Mouse (Mus musculus): ENCODE results near the gene Sdhd. TPM values are rescaled to one million over a fixed set of nuclear protein-coding genes. Genes with fewer than 3 reads are reported as not detected.

Gene Sdhd
- polyA plus RNA-seq, 1 experiment from 2014 or later: 254 TPM

DNA sequence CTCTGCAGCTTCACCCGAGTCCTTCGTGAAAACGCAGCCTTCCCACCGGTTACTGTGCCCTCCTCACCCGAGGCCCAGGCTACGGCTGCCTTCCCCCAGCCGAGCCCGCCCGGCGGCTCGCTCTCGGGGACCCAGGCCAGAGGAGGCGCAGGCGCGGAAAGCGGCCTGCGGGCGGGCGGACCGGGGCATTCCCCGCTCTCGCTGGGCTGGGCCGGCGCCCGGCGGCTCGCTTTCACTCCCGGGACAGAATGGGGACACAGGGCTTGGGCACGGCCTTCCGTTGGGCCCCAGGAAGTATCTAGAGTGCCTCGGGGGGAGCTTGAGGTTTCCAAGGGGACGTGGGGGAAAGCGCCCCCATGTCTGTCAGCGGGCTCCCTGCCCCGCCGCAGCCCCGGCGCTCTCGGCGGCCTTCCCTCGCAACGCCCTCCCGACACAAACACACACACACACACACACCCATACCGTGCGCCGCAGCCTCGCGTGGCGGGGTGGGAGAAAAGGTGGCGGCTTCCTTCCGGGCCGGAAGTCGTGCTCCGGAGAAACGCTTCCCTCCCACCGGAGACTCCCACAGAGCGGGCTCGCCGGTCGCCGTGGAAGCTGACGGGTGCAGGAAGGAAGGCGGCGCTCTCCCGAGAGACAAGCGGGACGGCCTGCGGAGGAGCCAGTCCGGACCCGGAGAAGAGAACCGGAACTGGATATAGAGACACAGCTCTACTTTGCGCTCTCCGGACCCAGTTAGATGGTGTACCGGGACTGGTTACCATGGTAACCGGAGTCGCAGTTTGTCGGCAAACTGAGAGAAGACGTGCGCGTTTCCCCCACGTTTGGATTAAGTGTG, 13.4 kb upstream of the Sdhd start, which contains the start of the genes Pih1d2 and Nkapd1:
Pih1d2 (plus strand) TSS at position 556 of the 838 bp plus-strand sequence.
Nkapd1 (minus strand) TSS at position 699 of the 838 bp plus-strand sequence.
- WGBS: under 1% methylated on average over 69 of the region's 81 CpGs
- Histone ChIP-seq H3K36me3 (ENCODE audit: control insufficient read depth, insufficient read depth, low read length) (0 out of 2 replicates have a peak, but pooled peaks cover 3% of the 10 kb centered on the region), H3K4me2 (replicated peaks; ENCODE audit: low read depth, low read length) (peak within 1 kb of the TSS; percentile 81), H3K9ac (ENCODE audit: low read depth, low read length) (peak within 1 kb of the TSS; percentile 91), H3K27me3 (ENCODE audit: control insufficient read depth, insufficient read depth, low read length) (no peaks in the 10 kb centered on the region), H3K27ac (ENCODE audit: low read depth, low read length) (peak within 1 kb of the TSS; percentile 90), H3K4me3 (ENCODE audit: low read depth, low read length) (peak within 1 kb of the TSS; percentile 96), H3K9me3 (ENCODE audit: control insufficient read depth, low read length) (no peaks in the 10 kb centered on the region), H3K4me1 (replicated peaks; ENCODE audit: control insufficient read depth, insufficient read depth, low read length) (no peaks in the 10 kb centered on the region)
- peak; percentile 97 for ATAC-seq (ENCODE audit: low FRiP score)
- peak; percentile 93 for DNase-seq (ENCODE audit: low spot score)

DNA sequence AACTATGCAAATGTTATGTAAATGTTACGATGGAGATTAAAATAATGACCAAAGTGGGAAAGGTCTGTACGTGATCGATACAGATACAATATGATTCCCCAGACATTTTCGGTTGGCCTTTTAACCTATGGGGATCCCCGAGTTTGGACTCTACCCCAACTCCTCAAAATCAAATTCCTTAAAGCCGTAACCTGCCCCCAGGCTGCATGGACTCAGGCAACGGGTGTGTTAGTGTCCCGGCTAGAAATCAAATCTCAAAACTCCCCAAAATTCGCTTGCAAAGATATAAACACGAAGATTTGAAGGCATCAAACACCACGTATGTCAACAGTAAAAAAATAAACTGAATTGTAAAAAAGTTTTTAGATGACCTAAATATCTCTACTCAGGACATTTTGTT, 12.5 kb upstream of the Sdhd start:
- no peak for ATAC-seq (ENCODE audit: low FRiP score)
- Histone ChIP-seq H3K27me3 (ENCODE audit: control insufficient read depth, insufficient read depth, low read length) (no peaks in the 10 kb centered on the region), H3K4me1 (replicated peaks; ENCODE audit: control insufficient read depth, insufficient read depth, low read length) (no peaks in the 10 kb centered on the region), H3K36me3 (ENCODE audit: control insufficient read depth, insufficient read depth, low read length) (0 out of 2 replicates have a peak, but pooled peaks cover 3% of the 10 kb centered on the region), H3K27ac (ENCODE audit: low read depth, low read length) (no peak overlapping the region), H3K4me3 (ENCODE audit: low read depth, low read length) (peak overlapping the region; percentile 96), H3K4me2 (replicated peaks; ENCODE audit: low read depth, low read length) (peak overlapping the region; percentile 81), H3K9me3 (ENCODE audit: control insufficient read depth, low read length) (no peaks in the 10 kb centered on the region), H3K9ac (ENCODE audit: low read depth, low read length) (peak overlapping the region; percentile 91)
- DNase-seq (ENCODE audit: low spot score): no peak
- 44% methylated on average over 11 of the region's 11 CpGs for WGBS

DNA sequence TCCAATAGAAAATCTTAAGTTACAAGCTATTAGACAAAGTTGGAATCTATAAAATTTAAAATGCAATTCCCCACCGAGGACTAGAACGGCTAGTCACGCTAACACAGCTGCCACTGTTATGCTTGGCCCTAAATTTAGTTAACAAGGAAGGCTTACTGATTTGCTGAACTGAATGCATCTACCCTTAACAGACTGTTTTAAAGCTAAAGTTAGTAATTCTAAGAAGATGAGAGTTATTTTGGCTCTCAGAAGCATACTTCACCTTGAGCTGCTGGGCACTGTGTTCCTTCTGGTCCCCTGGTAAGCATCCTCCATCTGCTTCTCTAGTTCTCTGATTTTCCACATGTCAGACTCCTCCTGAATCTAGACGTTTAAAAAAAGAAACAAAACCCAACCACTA, 8.5 kb upstream of the Sdhd start:
- WGBS: 93% methylated on average over 4 of the region's 4 CpGs
- Histone ChIP-seq H3K36me3 (ENCODE audit: control insufficient read depth, insufficient read depth, low read length) (0 out of 2 replicates have a peak, but pooled peaks cover 3% of the 10 kb centered on the region), H3K27ac (ENCODE audit: low read depth, low read length) (no peak overlapping the region), H3K9ac (ENCODE audit: low read depth, low read length) (no peak overlapping the region), H3K4me3 (ENCODE audit: low read depth, low read length) (no peak overlapping the region), H3K4me1 (replicated peaks; ENCODE audit: control insufficient read depth, insufficient read depth, low read length) (no peaks in the 10 kb centered on the region), H3K4me2 (replicated peaks; ENCODE audit: low read depth, low read length) (no peak overlapping the region), H3K27me3 (ENCODE audit: control insufficient read depth, insufficient read depth, low read length) (no peaks in the 10 kb centered on the region), H3K9me3 (ENCODE audit: control insufficient read depth, low read length) (no peaks in the 10 kb centered on the region)
- DNase-seq (ENCODE audit: low spot score) (no peak), ATAC-seq (ENCODE audit: low FRiP score) (no peak)

DNA sequence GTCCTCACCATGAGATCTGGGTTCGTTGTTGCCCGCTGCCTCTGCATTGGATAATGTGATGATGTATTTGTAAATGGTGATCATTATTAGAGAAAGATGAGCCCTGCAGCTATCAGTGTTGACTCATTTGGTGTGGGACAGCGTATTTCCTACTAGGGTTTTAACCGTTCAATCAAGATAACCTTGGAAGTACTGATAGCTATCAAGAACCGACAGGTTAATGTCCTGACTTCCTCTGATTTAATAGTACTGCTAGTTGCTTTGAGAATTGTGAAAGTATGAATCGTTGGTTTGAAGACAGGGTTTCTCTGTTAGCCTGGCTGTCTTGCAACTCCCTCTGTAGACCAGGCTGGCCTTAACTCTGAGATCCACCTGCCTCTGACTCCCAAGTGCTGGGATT, 726 bp upstream of the Sdhd start:
- DNase-seq (ENCODE audit: low spot score): no peak
- no peaks in the 10 kb centered on the region for H3K27me3 ChIP-seq (ENCODE audit: control insufficient read depth, insufficient read depth, low read length)
- peak overlapping the region; percentile 89 for H3K9ac ChIP-seq (ENCODE audit: low read depth, low read length)
- peak overlapping the region; percentile 84 for H3K4me3 ChIP-seq (ENCODE audit: low read depth, low read length)
- H3K27ac ChIP-seq (ENCODE audit: low read depth, low read length): peak overlapping the region; percentile 80
- 5% methylated on average over 6 of the region's 6 CpGs for WGBS
- H3K4me1 ChIP-seq (replicated peaks; ENCODE audit: control insufficient read depth, insufficient read depth, low read length): no peaks in the 10 kb centered on the region
- H3K4me2 ChIP-seq (replicated peaks; ENCODE audit: low read depth, low read length): peak overlapping the region; percentile 55
- no peak for ATAC-seq (ENCODE audit: low FRiP score)
- no peaks in the 10 kb centered on the region for H3K36me3 ChIP-seq (ENCODE audit: control insufficient read depth, insufficient read depth, low read length)
- H3K9me3 ChIP-seq (ENCODE audit: control insufficient read depth, low read length): no peaks in the 10 kb centered on the region

DNA sequence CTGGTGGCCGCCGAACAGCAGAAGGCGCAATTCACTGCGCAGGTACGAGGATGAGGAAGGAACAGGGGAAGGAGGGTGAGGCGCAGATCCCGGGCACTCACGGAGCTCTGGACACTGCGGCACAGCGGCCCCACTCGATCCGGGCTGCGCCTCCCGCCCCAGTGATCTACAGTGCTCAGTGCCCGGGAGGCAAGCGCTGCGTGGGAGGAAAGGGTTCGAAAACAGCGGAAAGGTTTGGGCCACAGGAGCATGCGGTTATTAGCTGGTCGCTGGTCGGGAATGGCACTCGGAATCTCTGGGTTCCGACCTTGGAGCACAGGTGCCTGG, 349 bp upstream of the Sdhd start:
- Histone ChIP-seq H3K4me2 (replicated peaks; ENCODE audit: low read depth, low read length) (peak overlapping the region; percentile 55), H3K9ac (ENCODE audit: low read depth, low read length) (peak overlapping the region; percentile 89), H3K27me3 (ENCODE audit: control insufficient read depth, insufficient read depth, low read length) (no peaks in the 10 kb centered on the region), H3K4me1 (replicated peaks; ENCODE audit: control insufficient read depth, insufficient read depth, low read length) (no peaks in the 10 kb centered on the region), H3K36me3 (ENCODE audit: control insufficient read depth, insufficient read depth, low read length) (no peaks in the 10 kb centered on the region), H3K4me3 (ENCODE audit: low read depth, low read length) (peak overlapping the region; percentile 84), H3K27ac (ENCODE audit: low read depth, low read length) (peak overlapping the region; percentile 80), H3K9me3 (ENCODE audit: control insufficient read depth, low read length) (no peaks in the 10 kb centered on the region)
- under 1% methylated on average over 24 of the region's 24 CpGs for WGBS
- DNase-seq (ENCODE audit: low spot score): no peak
- ATAC-seq (ENCODE audit: low FRiP score): peak; percentile 93

DNA sequence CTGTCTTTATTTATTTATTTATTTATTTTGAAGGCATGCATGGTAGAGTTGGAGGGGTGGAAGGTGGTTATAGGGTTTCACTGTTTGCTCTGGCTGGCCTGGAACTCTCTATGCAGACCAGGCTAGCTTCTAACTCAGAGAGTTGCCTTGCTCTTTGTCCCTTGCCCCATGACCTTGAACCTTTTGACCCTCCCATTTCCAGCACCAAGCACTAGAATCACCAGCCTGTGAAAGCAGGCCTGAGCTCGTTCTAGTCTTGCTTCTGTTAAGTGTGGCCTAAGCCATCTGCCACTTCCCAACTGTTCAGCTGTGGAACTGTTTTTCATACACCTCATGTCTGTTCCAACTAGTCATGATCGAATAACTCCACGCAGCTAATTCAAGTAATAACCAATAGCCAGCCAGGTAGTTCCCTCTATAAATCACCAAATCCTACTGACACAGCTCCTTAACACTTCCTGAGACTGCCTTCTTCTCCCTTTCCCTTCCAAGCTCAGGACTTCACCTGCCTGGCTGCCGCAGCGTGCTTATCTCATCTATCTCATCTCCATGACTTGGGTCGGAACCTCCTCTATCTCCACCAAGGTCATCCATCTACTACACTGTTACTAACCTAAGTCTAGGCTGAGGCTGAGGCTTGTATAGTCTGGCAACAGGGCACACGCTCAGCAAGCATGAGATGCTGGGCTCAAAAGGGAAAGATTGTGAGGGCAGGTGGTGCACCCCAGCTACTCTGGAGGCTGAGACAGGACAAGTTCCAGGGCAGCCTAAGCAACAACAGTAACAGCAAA, 1.4 kb downstream of the Sdhd start:
- Histone ChIP-seq H3K27ac (ENCODE audit: low read depth, low read length) (no peak overlapping the region), H3K9me3 (ENCODE audit: control insufficient read depth, low read length) (no peaks in the 10 kb centered on the region), H3K4me3 (ENCODE audit: low read depth, low read length) (peak overlapping the region; percentile 84; the same call in 1 of the 2 replicates), H3K4me1 (replicated peaks; ENCODE audit: control insufficient read depth, insufficient read depth, low read length) (no peaks in the 10 kb centered on the region), H3K4me2 (replicated peaks; ENCODE audit: low read depth, low read length) (peak overlapping the region; percentile 55), H3K27me3 (ENCODE audit: control insufficient read depth, insufficient read depth, low read length) (no peaks in the 10 kb centered on the region), H3K9ac (ENCODE audit: low read depth, low read length) (no peak overlapping the region), H3K36me3 (ENCODE audit: control insufficient read depth, insufficient read depth, low read length) (no peaks in the 10 kb centered on the region; the same call in 1 of the 2 replicates)
- ATAC-seq (ENCODE audit: low FRiP score) (no peak), DNase-seq (ENCODE audit: low spot score) (no peak)
- WGBS: 87% methylated on average over 7 of the region's 7 CpGs

DNA sequence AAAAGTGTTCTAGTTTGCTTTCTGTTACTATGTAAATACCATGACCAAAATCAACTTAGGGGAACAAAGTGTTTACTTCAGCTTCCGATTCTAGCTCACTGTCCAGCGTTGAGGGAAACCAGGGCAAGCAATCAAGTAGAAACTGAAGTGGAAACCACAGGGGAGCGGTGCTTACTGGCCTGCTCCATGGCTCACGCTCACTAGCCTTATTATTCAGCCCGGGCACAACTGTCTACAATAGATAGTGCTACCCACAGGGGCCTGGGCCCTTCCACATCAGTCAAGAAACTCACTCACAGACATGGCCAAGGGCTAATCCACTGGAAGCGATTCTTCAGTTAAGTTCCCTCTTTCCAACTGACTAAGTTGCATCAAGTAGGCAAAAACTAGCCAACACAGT, 2.1 kb downstream of the Sdhd start:
- Histone ChIP-seq H3K27ac (ENCODE audit: low read depth, low read length) (no peak overlapping the region), H3K36me3 (ENCODE audit: control insufficient read depth, insufficient read depth, low read length) (peaks cover 6% of the 10 kb centered on the region), H3K4me2 (replicated peaks; ENCODE audit: low read depth, low read length) (no peak overlapping the region), H3K4me3 (ENCODE audit: low read depth, low read length) (no peak overlapping the region), H3K9ac (ENCODE audit: low read depth, low read length) (no peak overlapping the region), H3K27me3 (ENCODE audit: control insufficient read depth, insufficient read depth, low read length) (no peaks in the 10 kb centered on the region), H3K9me3 (ENCODE audit: control insufficient read depth, low read length) (no peaks in the 10 kb centered on the region), H3K4me1 (replicated peaks; ENCODE audit: control insufficient read depth, insufficient read depth, low read length) (no peaks in the 10 kb centered on the region)
- WGBS: 89% methylated on average over 6 of the region's 6 CpGs
- ATAC-seq (ENCODE audit: low FRiP score): no peak
- DNase-seq (ENCODE audit: low spot score): no peak

DNA sequence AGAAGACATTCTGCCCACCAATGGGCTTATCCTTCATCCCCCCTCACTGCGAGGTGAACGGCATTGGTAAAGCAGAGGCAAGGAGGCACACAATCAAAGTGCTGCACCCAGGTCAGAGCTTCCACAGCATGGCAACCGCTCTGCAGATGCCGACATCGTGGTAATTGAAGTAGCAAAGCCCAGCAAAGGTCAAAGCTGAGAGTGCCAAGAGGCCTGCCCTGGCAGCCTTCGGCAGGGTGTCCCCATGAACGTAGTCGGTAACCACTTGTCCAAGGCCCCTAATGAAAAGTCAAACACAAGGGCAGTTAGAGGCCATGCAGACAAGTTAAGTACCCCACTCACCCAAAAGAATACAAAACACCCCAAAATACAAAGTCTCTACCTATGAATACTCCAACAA, 6.6 kb downstream of the Sdhd start:
- Histone ChIP-seq H3K9me3 (ENCODE audit: control insufficient read depth, low read length) (no peaks in the 10 kb centered on the region), H3K4me2 (replicated peaks; ENCODE audit: low read depth, low read length) (no peak overlapping the region), H3K36me3 (ENCODE audit: control insufficient read depth, insufficient read depth, low read length) (peaks cover 7% of the 10 kb centered on the region), H3K27ac (ENCODE audit: low read depth, low read length) (no peak overlapping the region), H3K27me3 (ENCODE audit: control insufficient read depth, insufficient read depth, low read length) (no peaks in the 10 kb centered on the region), H3K9ac (ENCODE audit: low read depth, low read length) (no peak overlapping the region), H3K4me1 (replicated peaks; ENCODE audit: control insufficient read depth, insufficient read depth, low read length) (no peaks in the 10 kb centered on the region), H3K4me3 (ENCODE audit: low read depth, low read length) (no peak overlapping the region)
- WGBS: 96% methylated on average over 8 of the region's 8 CpGs
- ATAC-seq (ENCODE audit: low FRiP score) (no peak), DNase-seq (ENCODE audit: low spot score) (no peak)
